Mouse (Mus musculus) midbrain, embryonic 11.5 days (tissue): ENCODE results near the gene Cd52. TPM values are rescaled to one million over a fixed set of nuclear protein-coding genes. Genes with fewer than 3 reads are reported as not detected.
"Not testable (repeated sequence)": the region's sequence is repeated elsewhere in the genome, so short reads cannot be mapped to it uniquely, and the experiment has no call there.

Experiments used
- ATAC-seq: fragments of 200-750 bp; cut with Nextera tagmentation; 2 replicates; pipeline ENCODE4 v1.8.0; 2017; ENCODE audit warnings: moderate TSS enrichment, moderate library complexity; ENCODE audit not compliant: low FRiP score
- DNase-seq: peaks from one replicate; pipeline ENCODE4 v3.0.0; 2015; ENCODE audit warnings: low spot score; ENCODE audit errors: missing footprints
- H3K27ac ChIP-seq: fragments of 300-500 bp; sonication (generic); 2 replicates; pipeline ENCODE4 v1.5.1; 2014; ENCODE audit warnings: low read depth, low read length
- H3K27me3 ChIP-seq: fragments of 300-500 bp; sonication (generic); 2 replicates; pipeline ENCODE4 v1.6.1; 2014; ENCODE audit warnings: mild to moderate bottlenecking, low read length, moderate library complexity, mixed read lengths; ENCODE audit not compliant: control insufficient read depth, insufficient read depth
- H3K36me3 ChIP-seq: fragments of 300-500 bp; sonication (generic); 2 replicates; pipeline ENCODE4 v1.6.1; 2014; ENCODE audit warnings: mild to moderate bottlenecking, low read length, moderate library complexity, mixed read lengths; ENCODE audit not compliant: control insufficient read depth, insufficient read depth
- H3K4me1 ChIP-seq: fragments of 300-500 bp; sonication (generic); 2 replicates; pipeline ENCODE4 v1.6.1; 2014; ENCODE audit warnings: low read length; ENCODE audit not compliant: control insufficient read depth, insufficient read depth
- H3K4me2 ChIP-seq: fragments of 300-500 bp; sonication (generic); 2 replicates; pipeline ENCODE4 v1.6.1; 2014; ENCODE audit warnings: mild to moderate bottlenecking, moderate library complexity
- H3K4me3 ChIP-seq: fragments of 300-500 bp; sonication (generic); 2 replicates; pipeline ENCODE4 v1.5.1; 2014; ENCODE audit warnings: low read depth, low read length
- H3K9ac ChIP-seq: fragments of 300-500 bp; sonication (generic); 2 replicates; pipeline ENCODE4 v1.6.1; 2014; ENCODE audit warnings: low read length
- H3K9me3 ChIP-seq: fragments of 300-500 bp; sonication (generic); 2 replicates; pipeline ENCODE4 v1.6.1; 2016; ENCODE audit warnings: low read length; ENCODE audit not compliant: control insufficient read depth
- WGBS: fragments of 180-500 bp; shearing (Covaris S2); extraction: QIAGEN DNeasy Blood & Tissue Kit; methylation state at CpG from one replicate; pipeline ENCODE4 v1.1.7; 2014; 5-methylcytosine and 5-hydroxymethylcytosine counted together
- polyA plus RNA-seq: library from polyadenylated mRNA; unstranded; fragments of >200 nt; fragmentation: Nextera tagmentation; extraction: Ambion mirVana; gene quantifications from 2 replicates; pipeline ENCODE4 v1.2.1, GENCODE M21; 2014

Gene Cd52
- 4.3 and 4.7 TPM in 2 replicates for polyA plus RNA-seq

DNA sequence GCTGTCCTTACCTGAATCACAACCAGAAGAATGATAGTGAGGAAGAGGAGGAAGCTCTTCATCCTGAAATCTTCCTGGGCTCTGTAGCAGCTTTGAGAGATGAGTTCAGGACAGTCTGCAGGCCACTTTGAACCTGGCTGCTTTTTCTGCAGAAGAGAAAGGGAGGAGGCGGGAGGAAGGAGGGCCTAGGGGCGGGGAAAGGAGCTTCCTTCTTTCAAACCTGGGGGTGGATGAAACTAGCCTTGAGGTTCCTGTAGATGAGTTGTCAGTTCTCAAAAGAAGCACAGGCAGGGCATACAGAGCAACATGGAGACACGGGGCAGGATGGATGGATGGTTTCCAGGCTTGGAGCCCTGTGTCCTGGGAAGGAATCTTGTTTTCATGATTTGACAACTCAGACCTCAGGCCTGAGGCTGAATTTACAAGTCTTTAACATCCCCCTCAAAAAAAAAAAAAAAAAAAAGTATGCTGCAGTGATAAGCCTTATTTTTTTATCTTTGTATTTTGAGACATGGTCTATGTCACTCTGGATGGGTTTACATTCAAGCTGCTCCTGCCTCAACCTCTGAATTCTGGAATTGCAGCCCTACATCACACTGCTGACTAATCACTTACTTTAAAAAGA lies at the start of gene Cd52:
Cd52 (minus strand) TSS at position 160 of the 625 bp plus-strand sequence.
- Histone ChIP-seq H3K9ac (no peak within 1 kb of the TSS), H3K36me3 (no peaks in the 10 kb centered on the region), H3K27ac (no peak within 1 kb of the TSS), H3K4me1 (no peaks in the 10 kb centered on the region), H3K27me3 (no peaks in the 10 kb centered on the region), H3K4me3 (no peak within 1 kb of the TSS), H3K9me3 (no peaks in the 10 kb centered on the region), H3K4me2 (no peak within 1 kb of the TSS)
- ATAC-seq (no peak), DNase-seq (no peak)
- WGBS = 50% methylated on average over 3 of the region's 3 CpGs

DNA sequence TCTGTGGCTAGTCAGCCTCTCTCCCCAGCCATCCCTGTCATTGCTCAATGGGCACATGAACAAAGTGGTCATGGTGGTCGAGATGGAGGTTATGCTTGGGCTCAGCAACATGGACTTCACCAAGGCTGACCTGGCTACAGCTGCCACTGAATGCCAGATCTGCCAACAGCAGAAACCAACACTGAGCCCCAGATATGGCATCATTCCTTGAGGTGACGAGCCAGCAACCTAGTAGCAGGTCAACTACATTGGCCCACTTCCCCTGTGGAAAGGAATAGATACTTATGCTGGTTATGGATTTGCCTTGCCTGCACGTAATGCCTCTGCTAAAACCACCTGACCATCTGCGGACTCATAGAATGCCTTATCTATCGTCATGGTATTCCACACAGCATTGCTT lies 49.4 kb upstream of the Cd52 start:
- not testable (repeated sequence) for H3K4me1 ChIP-seq, H3K9me3 ChIP-seq, ATAC-seq, H3K9ac ChIP-seq, H3K27ac ChIP-seq, H3K27me3 ChIP-seq, H3K36me3 ChIP-seq, H3K4me3 ChIP-seq, H3K4me2 ChIP-seq
- WGBS = 94% methylated on average over 5 of the region's 5 CpGs
- peak; percentile 17 for DNase-seq

- Histone ChIP-seq H3K4me1 (no peaks in the 10 kb centered on the region), H3K9ac (no peak overlapping the region), H3K4me3 (no peak overlapping the region), H3K27ac (no peak overlapping the region), H3K27me3 (no peaks in the 10 kb centered on the region), H3K9me3 (no peaks in the 10 kb centered on the region), H3K4me2 (no peak overlapping the region), H3K36me3 (no peaks in the 10 kb centered on the region; the same call in 1 of the 2 replicates)
- ATAC-seq (no peak), DNase-seq (no peak)
- WGBS = 91% methylated on average over 2 of the region's 2 CpGs
Observed at GRCm38 (mm10) chr4:134138857-134139256, 44.0 kb upstream of the Cd52 start.

DNA sequence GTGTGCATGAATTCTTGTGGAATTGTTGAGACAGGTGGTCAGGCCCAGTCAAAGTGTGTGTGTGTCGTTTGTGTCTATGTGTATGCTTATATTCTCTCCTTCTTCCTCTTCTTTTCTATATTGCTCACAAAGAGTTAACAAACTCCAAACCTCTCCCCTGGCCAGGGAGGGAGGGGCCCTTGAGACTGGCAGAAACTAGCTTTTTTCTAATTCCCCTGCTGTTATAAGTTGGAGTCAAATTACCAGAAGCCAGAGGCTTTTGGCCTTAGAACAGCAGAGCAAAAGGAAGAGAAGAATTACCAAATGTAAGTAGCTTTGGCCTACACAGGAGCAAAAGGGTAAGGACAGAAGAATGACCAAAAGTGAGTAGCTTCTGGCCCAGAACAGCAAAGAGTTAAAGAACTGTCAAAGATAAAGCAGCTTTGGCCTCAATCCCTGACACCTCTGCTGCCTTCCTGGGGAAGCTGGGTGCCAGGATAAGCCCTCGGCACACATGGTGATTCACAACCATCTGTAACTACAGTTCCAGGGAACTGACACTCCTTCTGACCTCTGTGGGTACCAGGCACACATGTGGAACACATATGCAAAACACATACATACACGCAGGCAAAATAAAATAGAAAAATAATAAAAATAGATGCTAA lies 41.5 kb upstream of the Cd52 start:
- Histone ChIP-seq H3K4me1 (no peaks in the 10 kb centered on the region), H3K9me3 (no peaks in the 10 kb centered on the region), H3K4me3 (no peak overlapping the region), H3K27ac (no peak overlapping the region), H3K4me2 (no peak overlapping the region), H3K9ac (no peak overlapping the region), H3K36me3 (no peaks in the 10 kb centered on the region; the same call in 1 of the 2 replicates), H3K27me3 (no peaks in the 10 kb centered on the region)
- 68% methylated on average over 3 of the region's 3 CpGs for WGBS
- DNase-seq = peak; percentile 21
- no peak for ATAC-seq

DNA sequence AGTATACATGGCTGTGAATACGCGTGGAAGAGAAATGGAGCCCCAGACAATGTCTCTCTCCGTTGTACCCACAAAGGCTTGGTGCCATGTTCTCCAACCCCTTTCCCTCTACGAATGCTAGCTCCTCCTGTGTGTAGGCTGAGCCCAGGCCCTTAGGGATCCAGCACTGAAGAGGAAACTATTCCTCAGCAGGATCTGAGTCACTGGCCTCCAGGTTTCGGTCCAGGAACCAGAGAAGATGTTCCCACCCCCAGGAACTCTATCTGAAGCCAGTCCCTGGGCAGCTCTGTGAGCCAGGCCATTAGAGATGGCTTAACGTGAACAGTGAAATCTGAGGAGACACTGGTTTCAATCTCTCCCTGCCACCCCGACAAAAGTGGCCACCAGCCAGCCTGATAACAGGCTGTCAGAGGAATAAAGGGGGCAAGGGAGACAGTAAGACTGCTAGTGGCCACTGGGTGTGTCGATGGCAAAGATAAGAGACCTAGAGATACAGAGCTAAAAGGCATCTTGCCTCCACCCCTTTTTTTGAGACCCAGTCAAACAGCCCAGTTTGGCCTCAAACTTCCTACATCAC lies 37.7 kb upstream of the Cd52 start:
- H3K4me2 ChIP-seq = no peak overlapping the region
- no peak overlapping the region for H3K27ac ChIP-seq
- DNase-seq (peak; percentile 73), ATAC-seq (no peak)
- H3K4me1 ChIP-seq = peaks cover 11% of the 10 kb centered on the region
- H3K9me3 ChIP-seq = no peaks in the 10 kb centered on the region
- H3K27me3 ChIP-seq = no peaks in the 10 kb centered on the region
- 89% methylated on average over 8 of the region's 8 CpGs for WGBS
- H3K4me3 ChIP-seq = no peak overlapping the region
- H3K9ac ChIP-seq = no peak overlapping the region
- no peaks in the 10 kb centered on the region; the same call in 1 of the 2 replicates for H3K36me3 ChIP-seq

GRCm38 (mm10) chr4:134132117-134132516 lies 37.2 kb upstream of the Cd52 start:
- ATAC-seq = no peak

GRCm38 (mm10) chr4:134129482-134129881 lies 34.6 kb upstream of the Cd52 start:
- 50% methylated on average over 6 of the region's 6 CpGs for WGBS
- ATAC-seq (no peak), DNase-seq (no peak)
- peaks cover 13% of the 10 kb centered on the region for H3K4me1 ChIP-seq
- no peak overlapping the region for H3K27ac ChIP-seq
- peak overlapping the region; percentile 92 for H3K4me2 ChIP-seq
- no peak overlapping the region for H3K4me3 ChIP-seq
- no peaks in the 10 kb centered on the region; the same call in 1 of the 2 replicates for H3K36me3 ChIP-seq
- H3K9ac ChIP-seq = peak overlapping the region; percentile 89
- no peaks in the 10 kb centered on the region for H3K9me3 ChIP-seq
- H3K27me3 ChIP-seq = no peaks in the 10 kb centered on the region

More at GRCm38 (mm10) chr4:134132117-134132516, 37.2 kb upstream of the Cd52 start:
- no peak for DNase-seq
- Histone ChIP-seq H3K9ac (no peak overlapping the region), H3K27me3 (no peaks in the 10 kb centered on the region), H3K27ac (no peak overlapping the region), H3K4me3 (no peak overlapping the region), H3K4me1 (peaks cover 13% of the 10 kb centered on the region), H3K36me3 (no peaks in the 10 kb centered on the region; the same call in 1 of the 2 replicates), H3K4me2 (no peak overlapping the region), H3K9me3 (no peaks in the 10 kb centered on the region)
- 94% methylated on average over 3 of the region's 3 CpGs for WGBS

DNA sequence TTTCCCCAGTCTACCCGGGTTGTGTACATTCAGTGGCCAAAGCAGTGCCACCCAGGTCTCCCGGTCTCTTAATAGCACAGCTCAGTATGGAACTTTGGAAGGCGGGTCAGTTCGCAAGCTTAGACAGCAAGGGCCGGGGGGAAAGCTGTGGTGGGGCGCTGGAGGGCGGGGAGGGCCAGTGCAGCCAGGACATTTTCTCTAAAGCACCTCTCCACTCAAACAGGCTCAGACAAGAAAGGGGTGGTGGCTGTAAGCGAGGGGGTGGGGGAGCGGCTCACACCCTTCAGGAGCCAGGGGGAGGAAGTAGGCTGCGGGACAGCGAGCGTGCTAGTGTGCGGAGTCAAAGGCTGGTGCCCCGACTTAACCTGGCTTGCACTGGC lies 34.1 kb upstream of the Cd52 start:
- H3K36me3 ChIP-seq = no peaks in the 10 kb centered on the region; the same call in 1 of the 2 replicates
- peak overlapping the region; percentile 86 for H3K4me3 ChIP-seq
- WGBS = 2% methylated on average over 14 of the region's 14 CpGs
- H3K9ac ChIP-seq = peak overlapping the region; percentile 89
- ATAC-seq (peak; percentile 72), DNase-seq (no peak)
- no peak overlapping the region for H3K27ac ChIP-seq
- no peaks in the 10 kb centered on the region for H3K9me3 ChIP-seq
- H3K4me2 ChIP-seq = peak overlapping the region; percentile 92
- peaks cover 13% of the 10 kb centered on the region for H3K4me1 ChIP-seq
- H3K27me3 ChIP-seq = no peaks in the 10 kb centered on the region
